Mouse (Mus musculus) testis, adult 2 months (tissue): ENCODE measurements around the gene Dnaja2. TPM values are rescaled to one million over a fixed set of nuclear protein-coding genes. Genes with fewer than 3 reads are reported as not detected.

Experiments used
- H3K27ac ChIP-seq: fragments of 200-500 bp; 2 replicates; pipeline ENCODE4 v1.5.1; 2012; ENCODE audit warnings: low read depth, low read length; ENCODE audit not compliant: control insufficient read depth, insufficient read depth
- H3K27me3 ChIP-seq: fragments of 200-500 bp; 2 replicates; pipeline ENCODE4 v1.6.1; 2012; ENCODE audit warnings: mild to moderate bottlenecking, low read length, moderate library complexity; ENCODE audit not compliant: control insufficient read depth, insufficient read depth
- H3K36me3 ChIP-seq: fragments of 200-500 bp; 2 replicates; pipeline ENCODE4 v1.6.1; 2012; ENCODE audit warnings: mild to moderate bottlenecking, low read length; ENCODE audit not compliant: control insufficient read depth, insufficient read depth
- H3K4me1 ChIP-seq: fragments of 200-500 bp; 2 replicates; pipeline ENCODE4 v1.6.1; 2012; ENCODE audit warnings: low read length; ENCODE audit not compliant: control insufficient read depth, insufficient read depth
- H3K4me3 ChIP-seq: fragments of 200-500 bp; 2 replicates; pipeline ENCODE4 v1.5.1; 2012; ENCODE audit warnings: low read depth, mild to moderate bottlenecking, low read length, moderate library complexity, mixed read lengths; ENCODE audit not compliant: control insufficient read depth
- CTCF ChIP-seq: fragments of 200-500 bp; IDR thresholded peaks from 2 replicates; pipeline ENCODE4 v1.5.1; 2012; ENCODE audit warnings: low read depth, mild to moderate bottlenecking, inconsistent platforms, low read length, moderate library complexity; ENCODE audit not compliant: control insufficient read depth, insufficient read depth, insufficient replicate concordance
- POLR2A ChIP-seq: fragments of 200-500 bp; IDR thresholded peaks from 2 replicates; pipeline ENCODE4 v1.6.1; 2012; ENCODE audit warnings: low read depth, mild to moderate bottlenecking, inconsistent platforms, low read length, moderate library complexity; ENCODE audit not compliant: control insufficient read depth
- polyA plus RNA-seq: library from polyadenylated mRNA; depleted of rRNA; stranded (reverse); fragments of >200 nt; gene quantifications from 2 replicates; pipeline ENCODE4 v1.2.3, GENCODE M21; 2012; rRNA removed

Dnaja2 gene
- 21.6 and 29.2 TPM in 2 replicates for polyA plus RNA-seq

DNA sequence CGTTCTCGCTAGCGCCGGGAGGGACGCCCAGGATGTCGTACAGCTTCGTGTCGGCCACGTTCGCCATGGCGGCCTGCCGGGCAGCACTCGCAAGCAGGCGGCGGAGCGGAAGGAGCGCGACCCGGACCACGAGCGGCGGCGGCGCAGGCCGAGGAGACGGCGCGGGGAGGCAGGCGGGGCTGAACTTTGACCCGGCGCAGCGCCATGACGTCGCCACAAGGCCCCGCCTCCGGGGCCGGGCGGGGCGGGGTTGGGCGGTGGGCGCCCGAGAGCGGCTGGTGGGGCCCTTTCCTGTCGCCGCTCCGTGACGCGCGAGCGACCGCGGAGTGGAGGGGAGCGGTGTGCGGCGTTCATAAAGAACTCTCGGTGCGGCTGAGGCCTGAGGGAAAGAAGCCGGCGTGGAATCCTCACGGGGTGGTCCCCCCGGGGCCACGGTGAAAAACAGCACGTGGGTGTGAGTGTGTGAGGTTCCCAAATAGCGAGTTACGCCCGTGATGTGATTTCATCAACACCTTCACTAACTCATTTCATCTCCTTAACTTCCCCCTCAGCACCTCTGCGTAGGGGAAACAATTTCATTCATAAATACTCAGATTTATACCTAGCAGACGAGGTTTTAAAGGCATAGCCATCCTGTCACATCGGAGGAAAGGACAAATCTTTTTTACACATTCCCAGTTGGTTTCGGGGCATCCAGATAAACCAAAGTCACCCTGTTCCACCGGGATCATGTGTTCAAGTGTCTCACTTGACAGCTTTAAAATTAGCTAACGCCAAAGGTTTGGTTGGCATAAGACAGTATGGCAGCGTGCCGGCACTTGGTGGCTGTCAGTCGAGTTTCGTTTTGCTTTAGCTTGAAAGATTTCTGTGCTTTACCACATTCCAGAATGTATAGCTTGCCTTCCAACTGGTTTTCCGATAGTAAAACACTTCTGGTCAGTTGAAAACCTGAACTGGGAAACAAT is at the start of gene Dnaja2:
Dnaja2 (minus strand) TSS at position 164 of the 965 bp plus-strand sequence.
- H3K4me3 ChIP-seq = peak within 1 kb of the TSS; percentile 100
- peak within 1 kb of the TSS; percentile 99 for H3K27ac ChIP-seq
- H3K36me3 ChIP-seq = no peaks in the 10 kb centered on the region
- no peaks in the 10 kb centered on the region for H3K27me3 ChIP-seq
- peak; percentile 92 for TF ChIP-seq POLR2A
- no peak for TF ChIP-seq CTCF
- H3K4me1 ChIP-seq = no peaks in the 10 kb centered on the region; the same call in 1 of the 2 replicates

DNA sequence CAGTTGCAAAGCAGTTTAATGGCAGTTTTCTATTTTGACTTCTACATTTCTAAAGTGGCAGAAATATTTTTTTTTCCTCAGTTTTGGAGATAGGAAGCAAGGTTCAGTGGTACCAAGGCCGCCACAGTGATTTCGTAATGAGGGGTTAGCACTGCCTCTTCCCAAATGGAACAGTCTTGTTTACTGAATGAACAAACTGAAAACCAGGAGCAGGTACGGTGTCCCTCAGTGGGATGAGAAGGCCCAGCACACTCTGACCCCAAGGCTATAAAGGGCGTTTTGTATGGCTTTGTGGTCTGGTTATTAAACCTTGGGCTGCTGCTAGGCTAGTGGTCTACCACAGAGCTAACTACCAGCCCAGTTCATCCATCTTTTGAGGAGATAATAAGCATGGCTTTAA is 49.1 kb upstream of the Dnaja2 start:
- Histone ChIP-seq H3K36me3 (no peaks in the 10 kb centered on the region), H3K4me3 (no peak overlapping the region), H3K27me3 (no peaks in the 10 kb centered on the region), H3K27ac (no peak overlapping the region), H3K4me1 (no peaks in the 10 kb centered on the region)
- no peak for TF ChIP-seq CTCF
- TF ChIP-seq POLR2A = no peak

DNA sequence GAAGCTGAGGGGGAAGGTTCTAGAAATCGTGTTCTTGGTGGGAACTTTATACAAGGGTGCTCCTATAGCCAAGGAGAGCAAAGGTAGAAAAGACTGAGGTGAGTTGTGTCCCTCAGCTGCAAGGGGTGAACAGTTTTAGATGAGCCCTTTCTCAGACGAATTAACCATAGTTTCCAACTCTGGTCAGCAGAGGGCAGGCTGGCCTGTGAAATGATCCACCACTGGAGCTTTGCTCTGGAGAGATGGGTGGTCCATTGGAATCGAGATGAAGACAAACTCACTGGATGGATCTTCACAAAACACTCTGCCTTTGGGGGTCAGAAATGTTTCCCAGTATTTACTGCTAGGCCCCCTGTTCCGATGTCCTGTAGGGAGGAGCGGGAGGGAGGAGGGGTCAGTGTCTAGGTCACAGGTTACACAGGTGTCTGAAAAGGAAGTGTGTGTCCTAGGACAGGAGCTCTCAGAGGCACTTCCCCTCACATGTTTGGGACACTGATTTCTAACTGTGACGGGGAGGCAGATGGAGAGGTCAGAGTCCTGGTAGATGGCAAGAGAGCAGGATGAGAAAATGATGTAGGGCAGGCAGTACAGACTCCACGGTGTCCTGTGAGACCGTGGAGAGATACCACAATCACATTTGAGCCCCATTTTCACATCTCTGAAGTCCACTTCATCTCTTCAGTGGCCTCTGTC is 48.2 kb upstream of the Dnaja2 start:
- no peaks in the 10 kb centered on the region for H3K27me3 ChIP-seq
- H3K36me3 ChIP-seq = no peaks in the 10 kb centered on the region
- H3K4me1 ChIP-seq = no peaks in the 10 kb centered on the region
- H3K27ac ChIP-seq = no peak overlapping the region
- H3K4me3 ChIP-seq = no peak overlapping the region
- TF ChIP-seq CTCF (peak; percentile 42; the same call in 1 of the 2 replicates), POLR2A (no peak)

DNA sequence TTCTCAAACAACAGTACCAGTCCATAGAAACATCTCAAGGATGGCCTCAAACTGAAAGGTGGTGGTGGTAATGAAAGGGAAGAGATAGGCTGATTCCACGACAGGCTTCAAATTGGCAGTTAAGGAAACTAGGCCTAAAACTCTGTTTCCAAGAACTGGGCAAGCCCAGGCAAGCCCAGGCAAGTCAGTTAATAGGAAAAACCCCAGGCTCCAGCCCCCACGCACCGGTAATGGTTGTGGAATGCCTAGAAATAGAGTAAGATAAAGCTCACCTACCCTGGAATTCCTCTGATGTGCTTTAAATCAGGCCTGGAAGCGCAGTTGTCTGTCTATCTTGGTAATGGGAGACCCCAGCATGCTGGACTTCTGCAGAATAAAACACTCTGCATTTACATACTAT is 47.6 kb upstream of the Dnaja2 start:
- Histone ChIP-seq H3K27ac (no peak overlapping the region), H3K27me3 (no peaks in the 10 kb centered on the region), H3K36me3 (no peaks in the 10 kb centered on the region), H3K4me3 (no peak overlapping the region), H3K4me1 (no peaks in the 10 kb centered on the region)
- no peak for TF ChIP-seq CTCF

DNA sequence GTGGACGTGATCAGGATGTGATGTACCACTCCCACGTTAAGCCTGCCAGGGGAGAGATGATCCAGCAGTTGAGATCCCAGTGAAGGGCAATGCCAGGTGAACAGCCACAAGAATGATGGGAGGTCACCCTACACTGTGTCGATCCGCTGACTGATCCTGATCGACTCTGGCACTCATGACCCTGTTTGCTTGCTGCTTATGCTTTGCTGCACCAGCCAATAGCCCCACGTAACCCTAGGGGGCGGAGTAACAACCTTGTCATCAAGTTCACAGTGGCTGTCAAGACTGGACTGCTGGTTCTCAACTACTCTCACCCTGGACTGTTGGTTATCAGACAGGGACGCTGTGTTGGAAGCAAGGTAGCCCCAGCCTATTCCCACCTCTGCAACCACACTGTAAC is 46.6 kb upstream of the Dnaja2 start:
- H3K27ac ChIP-seq = no peak overlapping the region
- TF ChIP-seq CTCF = no peak

DNA sequence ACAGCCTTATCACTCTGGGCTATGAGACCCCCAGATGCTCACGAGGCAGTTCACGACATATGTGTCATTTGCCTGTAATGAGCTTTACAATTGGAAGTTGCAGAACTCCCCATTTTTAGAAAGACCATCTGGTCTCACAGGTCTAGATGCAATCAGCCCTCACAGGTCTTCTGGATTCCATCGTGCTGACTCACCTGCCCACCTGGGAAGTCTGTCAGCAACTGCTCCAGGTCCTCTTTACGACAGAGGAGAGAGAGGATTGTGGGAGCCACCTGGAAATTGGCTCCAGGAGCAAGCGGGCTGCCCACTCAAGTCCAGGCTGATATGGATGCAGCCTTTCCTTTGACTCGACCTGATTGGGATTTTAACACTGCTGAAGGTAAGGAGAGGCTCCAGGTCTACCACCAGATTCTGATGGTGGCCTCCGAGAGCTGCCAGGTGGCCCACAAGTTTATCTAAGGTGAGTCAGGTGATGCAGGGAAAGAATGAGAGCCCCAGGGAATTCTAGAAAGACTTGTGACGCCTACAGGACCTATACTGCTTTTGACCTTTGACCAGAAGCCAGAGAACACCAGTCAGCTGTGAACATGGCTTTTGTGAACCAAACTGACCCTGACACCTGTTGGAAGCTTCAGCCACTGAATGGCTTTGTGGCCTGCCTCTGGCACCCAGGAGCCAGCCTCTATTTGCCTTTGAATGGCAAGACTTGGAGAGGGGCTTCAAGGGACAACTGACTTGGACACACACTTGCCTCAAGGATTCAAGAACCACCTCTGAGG is 42.5 kb upstream of the Dnaja2 start:
- no peak overlapping the region for H3K27ac ChIP-seq
- H3K4me1 ChIP-seq = no peaks in the 10 kb centered on the region
- H3K36me3 ChIP-seq = no peaks in the 10 kb centered on the region
- no peak overlapping the region for H3K4me3 ChIP-seq
- H3K27me3 ChIP-seq = no peaks in the 10 kb centered on the region
- TF ChIP-seq CTCF (no peak), POLR2A (no peak)

More for the DNA sequence above, 46.6 kb upstream of the Dnaja2 start:
- no peaks in the 10 kb centered on the region for H3K27me3 ChIP-seq
- no peak overlapping the region for H3K4me3 ChIP-seq
- no peaks in the 10 kb centered on the region for H3K36me3 ChIP-seq
- H3K4me1 ChIP-seq = no peaks in the 10 kb centered on the region

DNA sequence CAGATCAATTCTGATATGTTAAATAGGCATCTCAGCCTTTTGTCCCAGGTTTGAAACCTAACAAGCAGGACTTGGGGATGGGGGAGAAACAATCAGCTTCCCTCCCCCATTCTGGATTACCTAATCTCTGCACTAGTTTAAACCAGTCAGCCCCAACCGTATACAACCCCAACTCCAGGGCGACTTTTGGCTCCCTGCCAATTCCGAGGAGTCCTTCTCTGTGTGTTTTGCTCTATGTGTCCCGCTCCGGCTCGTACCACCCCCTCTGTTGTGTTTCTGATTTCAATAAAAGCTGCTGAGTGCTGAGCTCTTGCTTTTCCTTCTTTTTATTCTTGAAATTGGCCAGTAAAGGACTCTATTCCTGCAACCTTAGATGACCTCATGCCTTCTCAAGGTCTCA is 40.2 kb upstream of the Dnaja2 start:
- Histone ChIP-seq H3K36me3 (no peaks in the 10 kb centered on the region), H3K4me3 (no peak overlapping the region), H3K27me3 (no peaks in the 10 kb centered on the region), H3K27ac (no peak overlapping the region), H3K4me1 (no peaks in the 10 kb centered on the region; the same call in 1 of the 2 replicates)
- TF ChIP-seq CTCF (no peak), POLR2A (no peak)
